Mouse (Mus musculus): Measurements from ENCODE around the gene Aqp12.

DNA sequence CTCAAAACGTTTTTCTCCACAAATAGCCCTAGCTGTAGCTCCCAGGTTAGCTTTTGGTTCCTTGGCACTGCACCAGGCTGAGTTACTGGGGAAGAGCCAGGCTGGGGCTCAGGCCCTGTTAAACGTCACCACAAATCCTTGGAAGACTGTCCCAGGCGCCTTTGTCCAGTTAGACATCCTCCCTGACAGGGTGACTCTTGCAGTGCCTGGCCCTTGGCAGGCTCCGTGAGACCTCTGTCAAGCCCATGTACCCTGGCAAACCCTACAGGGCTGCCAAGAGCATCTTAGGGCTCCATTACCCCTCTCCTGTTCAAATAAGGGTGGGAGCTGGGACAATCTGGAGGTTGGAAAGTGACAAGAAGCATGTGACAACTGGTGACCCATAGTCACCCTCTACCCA lies 29.8 kb downstream of the Aqp12 start:
- TF ChIP-seq CTCF (conservative IDR thresholded peaks at IDR 0.05; ENCODE audit: low read length): no peak
- no peak for TF ChIP-seq POU5F1 (IDR thresholded peaks at IDR 0.05; ENCODE audit: borderline replicate concordance, low read length)
- TF ChIP-seq NANOG (IDR thresholded peaks at IDR 0.05; ENCODE audit: borderline replicate concordance, low read length): no peak
